Mouse (Mus musculus) CH12.LX (cell line): ENCODE results near the gene Ndufs2.

Experiments used
- BHLHE40 ChIP-seq: IDR thresholded peaks from 2 replicates; pipeline ENCODE4 v1.6.1; 2011; ENCODE audit warnings: mild to moderate bottlenecking, low read depth, low read length, improper control_type of control experiment
- CHD2 ChIP-seq: IDR thresholded peaks from 2 replicates; pipeline ENCODE4 v1.6.1; 2011; ENCODE audit warnings: low read length, improper control_type of control experiment
- CTCF ChIP-seq, 2 experiments: IDR thresholded peaks in 1 of 2; conservative IDR thresholded peaks in 1 of 2; 2 replicates each; pipeline ENCODE4 v1.5.1; 2011 to 2012; ENCODE audit warnings: low read depth in 2 of 2, low read length in 2 of 2, improper control_type of control experiment in 1 of 2, inconsistent platforms in 1 of 2, mild to moderate bottlenecking in 1 of 2, moderate library complexity in 1 of 2
- E2F4 ChIP-seq: IDR thresholded peaks from 2 replicates; pipeline ENCODE4 v1.6.1; 2011; ENCODE audit warnings: low read depth, low read length, improper control_type of control experiment; ENCODE audit not compliant: insufficient replicate concordance
- HCFC1 ChIP-seq: IDR thresholded peaks from 2 replicates; pipeline ENCODE4 v1.6.1; 2012; ENCODE audit warnings: low read depth, mild to moderate bottlenecking, inconsistent platforms, low read length, improper control_type of control experiment
- KAT2A ChIP-seq: IDR thresholded peaks from 2 replicates; pipeline ENCODE4 v1.6.1; 2012; ENCODE audit warnings: low read length, improper control_type of control experiment, inconsistent platforms; ENCODE audit not compliant: insufficient replicate concordance
- MAX ChIP-seq: IDR thresholded peaks from 2 replicates; pipeline ENCODE4 v1.6.1; 2011; ENCODE audit warnings: low read length, improper control_type of control experiment
- MYC ChIP-seq: IDR thresholded peaks from 2 replicates; pipeline ENCODE4 v1.6.1; 2011; ENCODE audit warnings: low read depth, mild to moderate bottlenecking, improper control_type of control experiment, low read length
- POLR2A ChIP-seq: IDR thresholded peaks from 2 replicates; pipeline ENCODE4 v1.6.1; 2011; ENCODE audit warnings: low read depth, mild to moderate bottlenecking, improper control_type of control experiment, low read length
- POLR2AphosphoS2 ChIP-seq: IDR thresholded peaks from 2 replicates; pipeline ENCODE4 v1.6.1; 2011; ENCODE audit warnings: low read depth, low read length, improper control_type of control experiment
- RAD21 ChIP-seq: IDR thresholded peaks from 2 replicates; pipeline ENCODE4 v1.6.1; 2011; ENCODE audit warnings: low read depth, mild to moderate bottlenecking, low read length, improper control_type of control experiment, moderate library complexity
- TBP ChIP-seq: conservative IDR thresholded peaks from 2 replicates; pipeline ENCODE4 v1.6.1; 2011; ENCODE audit warnings: low read depth, low read length, improper control_type of control experiment
- USF1 ChIP-seq: IDR thresholded peaks from 2 replicates; pipeline ENCODE4 v1.6.1; 2014; ENCODE audit warnings: low read depth, mild to moderate bottlenecking, inconsistent platforms, low read length, improper control_type of control experiment
- ZMIZ1 ChIP-seq: IDR thresholded peaks from 2 replicates; pipeline ENCODE4 v1.6.1; 2012; ENCODE audit warnings: low read depth, mild to moderate bottlenecking, inconsistent platforms, low read length, improper control_type of control experiment

- TF ChIP-seq POLR2AphosphoS2 (no peak), RAD21 (no peak), POLR2A (no peak), CHD2 (no peak), MAX (no peak), CTCF (conservative IDR thresholded peaks at IDR 0.05 in 1 of 2, IDR thresholded peaks at IDR 0.05 in 1 of 2; ENCODE audit: low read depth in 2 of 2, low read length in 2 of 2) (no peak), KAT2A (no peak), E2F4 (no peak), USF1 (no peak), HCFC1 (no peak), MYC (no peak), ZMIZ1 (no peak), BHLHE40 (no peak), TBP (no peak)
These were observed 15.4 kb downstream of the Ndufs2 start for GRCm38 (mm10) chr1:171235791-171236190.
